Mouse (Mus musculus) erythroblast, adult 5-6 weeks (primary cell): ENCODE measurements around the gene Spaca3. TPM values are rescaled to one million over a fixed set of nuclear protein-coding genes. Genes with fewer than 3 reads are reported as not detected.

Experiments used
- ATAC-seq: replicated peaks from 2 replicates; pipeline ENCODE4 v1.8.0; 2016; ENCODE audit warnings: moderate number of reproducible peaks, mild to moderate bottlenecking, moderate TSS enrichment, inconsistent platforms; ENCODE audit not compliant: poor library complexity, low FRiP score, severe bottlenecking
- total RNA-seq, 2 experiments: library from RNA; stranded (forward) in 1 of 2; stranded (reverse) in 1 of 2; fragments of 150-400 nt in 1 of 2; fragments of 200-764, 138-1000 nt in 1 of 2; gene quantifications; 2 replicates each; pipeline versions ENCODE4 v1.2.3 to v1.2.4; 2015 to 2017; ENCODE audit warnings: low replicate concordance in 2 of 2

The Spaca3 gene
- total RNA-seq, 2 experiments from 2014 or later: not detected

- ATAC-seq: no peak
These were observed 55.4 kb downstream of the Spaca3 start for GRCm38 (mm10) chr11:80913408-80914024.

Other genes with a start within 250 kb of the Spaca3 start
- gene Myo1d, start 78.3 kb upstream of the Spaca3 start, total RNA-seq (2015; ENCODE audit: low replicate concordance): 64.4 and 69.2 TPM in 2 replicates
- gene Myo1d, start 78.3 kb upstream of the Spaca3 start, total RNA-seq (2017; ENCODE audit: low replicate concordance): 74.5 and 89.8 TPM in 2 replicates
- gene Tmem98, start 48.2 kb upstream of the Spaca3 start, total RNA-seq (2015; ENCODE audit: low replicate concordance): not detected in 2 replicates
- not detected in 2 replicates for gene Tmem98, start 48.2 kb upstream of the Spaca3 start, total RNA-seq (2017; ENCODE audit: low replicate concordance)